Mouse (Mus musculus) thymus, postnatal 4 days (tissue): Measurements from ENCODE around the gene Vmn2r45.
"Not testable (repeated sequence)": the region's sequence is repeated elsewhere in the genome, so short reads cannot be mapped to it uniquely, and the experiment has no call there.

Experiments used
- DNase-seq: peaks from one replicate; pipeline ENCODE4 v3.0.0; 2021

Gene Vmn2r45

DNA sequence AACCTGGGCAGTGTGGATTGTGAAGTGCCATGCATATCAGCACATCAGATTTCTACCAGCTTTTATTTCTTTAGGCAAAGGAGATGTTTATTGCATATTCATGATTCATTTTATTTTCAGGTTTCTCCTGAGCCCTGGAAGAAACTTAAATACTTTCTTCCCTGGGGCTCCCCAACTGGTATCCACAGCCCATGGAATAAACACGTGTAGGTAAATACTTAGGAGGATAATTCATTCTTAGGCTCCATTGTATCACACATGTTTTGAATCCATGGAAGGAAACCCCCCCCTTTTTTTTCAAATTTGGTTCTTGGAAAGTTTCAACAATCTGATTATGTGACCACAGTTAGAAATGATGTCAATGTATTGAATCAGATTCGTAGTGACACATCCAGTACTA, at the start of gene Vmn2r45:
Vmn2r45 (minus strand) TSS at position 101 of the 400 bp plus-strand sequence.
- DNase-seq: not testable (repeated sequence)
